Mouse (Mus musculus) liver, postnatal 0 days (tissue): Measurements from ENCODE around the gene Tmem131l. TPM values are rescaled to one million over a fixed set of nuclear protein-coding genes. Genes with fewer than 3 reads are reported as not detected.
"Not testable (repeated sequence)": the region's sequence is repeated elsewhere in the genome, so short reads cannot be mapped to it uniquely, and the experiment has no call there.

ENCODE experiments used
- ATAC-seq: fragments of 200-750 bp; cut with Nextera tagmentation; 2 replicates; pipeline ENCODE4 v1.8.0; 2017; ENCODE audit warnings: mild to moderate bottlenecking, moderate library complexity
- DNase-seq: peaks from one replicate; pipeline ENCODE4 v3.0.0-alpha.2; 2016
- H3K27ac ChIP-seq: fragments of 300-500 bp; sonication (generic); 2 replicates; pipeline ENCODE4 v1.5.1; 2014; ENCODE audit warnings: antibody characterized with exemption, moderate library complexity, mild to moderate bottlenecking, low read depth
- H3K27me3 ChIP-seq: fragments of 300-500 bp; sonication (generic); 2 replicates; pipeline ENCODE4 v1.6.1; 2014; ENCODE audit warnings: low read length, control low read depth, mixed read lengths; ENCODE audit not compliant: insufficient read depth
- H3K36me3 ChIP-seq: fragments of 300-500 bp; sonication (generic); replicated peaks from 2 replicates; pipeline ENCODE4 v1.6.1; 2014; ENCODE audit warnings: mild to moderate bottlenecking, control low read depth, low read length, moderate library complexity, mixed read lengths; ENCODE audit not compliant: insufficient read depth
- H3K4me1 ChIP-seq: fragments of 300-500 bp; sonication (generic); 2 replicates; pipeline ENCODE4 v1.6.1; 2014; ENCODE audit warnings: antibody characterized with exemption, mild to moderate bottlenecking, control low read depth; ENCODE audit not compliant: insufficient read depth
- H3K4me2 ChIP-seq: fragments of 300-500 bp; sonication (generic); 2 replicates; pipeline ENCODE4 v1.6.1; 2014; ENCODE audit warnings: low read depth, mild to moderate bottlenecking, low read length, moderate library complexity, mixed read lengths
- H3K4me3 ChIP-seq: fragments of 300-500 bp; sonication (generic); 2 replicates; pipeline ENCODE4 v1.5.1; 2014; ENCODE audit warnings: low read depth, low read length
- H3K9ac ChIP-seq: fragments of 300-500 bp; sonication (generic); replicated peaks from 2 replicates; pipeline ENCODE4 v1.6.1; 2014; ENCODE audit warnings: mild to moderate bottlenecking, moderate library complexity
- H3K9me3 ChIP-seq: fragments of 300-500 bp; sonication (generic); 2 replicates; pipeline ENCODE4 v1.6.1; 2016; ENCODE audit warnings: mild to moderate bottlenecking, control low read depth, low read length, mixed read lengths
- CTCF ChIP-seq: sonication (generic); IDR thresholded peaks from 2 replicates; pipeline ENCODE4 v1.5.1; 2016; ENCODE audit warnings: antibody characterized with exemption, low read depth
- EP300 ChIP-seq: IDR thresholded peaks from 2 replicates; pipeline ENCODE4 v1.6.1; 2016; ENCODE audit warnings: antibody characterized with exemption, low read depth, mild to moderate bottlenecking
- WGBS: fragments of 180-500 bp; shearing (Covaris S2); extraction: QIAGEN DNeasy Blood & Tissue Kit; methylation state at CpG from one replicate; pipeline ENCODE4 v1.1.7; 2014; ENCODE audit not compliant: insufficient replicate concordance; 5-methylcytosine and 5-hydroxymethylcytosine counted together
- polyA plus RNA-seq: library from polyadenylated mRNA; unstranded; fragments of >200 nt; fragmentation: Nextera tagmentation; extraction: Ambion mirVana; gene quantifications from 2 replicates; pipeline ENCODE4 v1.2.1, GENCODE M21; 2015

Gene Tmem131l
- polyA plus RNA-seq, 1 experiment from 2014 or later, result 19.1 TPM

- Histone ChIP-seq H3K4me1 (no peaks in the 10 kb centered on the region), H3K9ac (no peak overlapping the region), H3K27me3 (no peaks in the 10 kb centered on the region), H3K27ac (no peak overlapping the region), H3K36me3 (peaks cover 71% of the 10 kb centered on the region), H3K4me3 (no peak overlapping the region), H3K4me2 (no peak overlapping the region), H3K9me3 (no peaks in the 10 kb centered on the region)
- peak; percentile 35; the same call in 1 of the 2 replicates for ATAC-seq
- 58% methylated on average over 8 of the region's 8 CpGs for WGBS
- peak; percentile 38 for DNase-seq
- TF ChIP-seq EP300 (no peak), CTCF (peak; percentile 80)
Measured at GRCm38 (mm10) chr3:83899556-83899955, 140.4 kb downstream of the Tmem131l start.

GRCm38 (mm10) chr3:83898246-83898645 is 141.7 kb downstream of the Tmem131l start:
- Histone ChIP-seq H3K9ac (no peak overlapping the region), H3K9me3 (no peaks in the 10 kb centered on the region), H3K27me3 (no peaks in the 10 kb centered on the region), H3K36me3 (peaks cover 58% of the 10 kb centered on the region), H3K27ac (no peak overlapping the region), H3K4me3 (no peak overlapping the region), H3K4me2 (no peak overlapping the region), H3K4me1 (no peaks in the 10 kb centered on the region)
- no peak for ATAC-seq
- 90% methylated on average over 9 of the region's 9 CpGs for WGBS
- no peak for DNase-seq
- TF ChIP-seq CTCF, result no peak
- TF ChIP-seq EP300, result no peak

- DNase-seq, result no peak
- H3K9me3 ChIP-seq, result no peaks in the 10 kb centered on the region
- no peak overlapping the region for H3K27ac ChIP-seq
- H3K4me1 ChIP-seq, result no peaks in the 10 kb centered on the region
- TF ChIP-seq CTCF, result peak; percentile 58
- TF ChIP-seq EP300, result no peak
- WGBS, result 62% methylated on average over 3 of the region's 3 CpGs
- H3K4me2 ChIP-seq, result no peak overlapping the region
- ATAC-seq, result no peak
- H3K36me3 ChIP-seq, result peaks cover 37% of the 10 kb centered on the region
- H3K9ac ChIP-seq, result no peak overlapping the region
- H3K4me3 ChIP-seq, result no peak overlapping the region
- H3K27me3 ChIP-seq, result no peaks in the 10 kb centered on the region
Measured at GRCm38 (mm10) chr3:83895811-83896210, 144.2 kb downstream of the Tmem131l start.

DNA sequence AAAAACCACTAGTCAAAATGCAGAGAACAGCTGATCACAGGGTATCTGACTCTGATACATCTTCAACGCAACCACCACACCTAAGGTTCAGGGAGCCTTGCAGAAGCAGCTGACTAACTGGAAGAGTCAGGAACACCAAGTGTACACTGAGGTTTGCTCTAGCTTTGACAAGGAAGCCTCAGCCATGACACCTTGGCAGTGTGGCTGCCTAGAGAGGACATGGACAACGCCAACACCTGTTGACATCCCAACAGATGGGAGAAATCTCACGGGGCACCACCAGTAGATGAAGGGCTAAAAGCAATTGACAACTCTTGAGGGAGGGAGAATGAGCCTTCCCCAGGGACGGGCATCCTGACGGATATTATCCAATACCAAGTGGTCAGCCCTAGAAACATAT is 144.9 kb downstream of the Tmem131l start:
- no peak overlapping the region for H3K4me2 ChIP-seq
- H3K4me1 ChIP-seq, result no peaks in the 10 kb centered on the region
- TF ChIP-seq EP300 (no peak), CTCF (no peak)
- WGBS, result 88% methylated on average over 5 of the region's 5 CpGs
- H3K27ac ChIP-seq, result no peak overlapping the region
- no peak for ATAC-seq
- no peaks in the 10 kb centered on the region for H3K27me3 ChIP-seq
- no peak for DNase-seq
- no peak overlapping the region for H3K9ac ChIP-seq
- peaks cover 30% of the 10 kb centered on the region for H3K36me3 ChIP-seq
- no peak overlapping the region for H3K4me3 ChIP-seq
- H3K9me3 ChIP-seq, result no peaks in the 10 kb centered on the region

GRCm38 (mm10) chr3:83885163-83885562 is 154.8 kb downstream of the Tmem131l start:
- Histone ChIP-seq H3K9ac (no peak overlapping the region), H3K9me3 (no peaks in the 10 kb centered on the region), H3K27ac (no peak overlapping the region), H3K27me3 (no peaks in the 10 kb centered on the region), H3K36me3 (no peaks in the 10 kb centered on the region), H3K4me2 (no peak overlapping the region), H3K4me1 (no peaks in the 10 kb centered on the region), H3K4me3 (no peak overlapping the region)
- peak; percentile 31 for DNase-seq
- no peak for TF ChIP-seq CTCF
- TF ChIP-seq EP300, result 0 out of 2 replicates have a peak, but pooled peaks have one; percentile 16
- peak; percentile 82 for ATAC-seq
- 41% methylated on average over 2 of the region's 2 CpGs for WGBS

DNA sequence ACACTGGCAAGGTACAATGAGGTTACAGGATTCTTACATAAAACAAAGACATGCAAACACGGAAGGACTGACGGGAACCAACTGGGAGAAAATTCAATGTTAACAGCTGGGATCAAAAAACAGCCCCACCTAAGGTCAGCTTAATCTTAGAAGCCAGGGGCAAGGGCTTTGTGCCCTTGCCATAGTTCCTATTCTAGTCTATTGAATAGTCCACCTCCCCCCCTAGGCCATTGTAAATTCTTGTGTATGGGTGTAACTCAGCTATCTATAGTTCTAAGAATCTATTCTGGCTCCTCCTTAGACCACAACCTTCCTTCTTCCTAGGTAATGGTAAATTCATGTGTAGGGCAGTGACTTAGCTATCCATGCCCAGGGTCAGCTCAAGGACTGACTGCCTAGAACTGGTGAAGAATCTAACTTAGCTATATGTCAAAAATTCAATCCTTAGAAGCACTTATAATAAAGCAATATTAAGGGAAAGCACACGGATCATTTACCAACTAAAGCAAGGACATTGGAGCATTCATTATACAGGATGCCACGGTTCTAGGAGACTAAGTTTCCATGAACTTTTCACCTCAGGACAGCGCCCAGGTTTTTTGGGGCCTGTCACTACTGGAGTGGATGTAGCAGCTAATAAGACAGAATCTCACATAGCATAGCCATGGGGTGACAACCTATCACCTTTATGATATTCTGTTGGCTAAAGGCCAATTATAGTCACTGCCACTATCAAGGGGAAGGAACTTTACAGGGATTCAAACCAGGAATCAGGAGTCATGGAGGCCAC is 160.5 kb downstream of the Tmem131l start:
- 79% methylated on average over 5 of the region's 5 CpGs for whole genome bisulfite sequencing
- not testable (repeated sequence) for H3K9ac ChIP-seq, DNase-seq, H3K4me2 ChIP-seq, H3K27me3 ChIP-seq, ATAC-seq, H3K27ac ChIP-seq, H3K4me1 ChIP-seq, H3K36me3 ChIP-seq, H3K9me3 ChIP-seq, H3K4me3 ChIP-seq
